Mouse (Mus musculus) kidney, postnatal 14 days (tissue): Measurements from ENCODE around the gene Slc2a3.

Experiments used
- DNase-seq: peaks from one replicate; pipeline ENCODE4 v3.0.0; 2022; ENCODE audit warnings: mixed read lengths

The Slc2a3 gene

DNA sequence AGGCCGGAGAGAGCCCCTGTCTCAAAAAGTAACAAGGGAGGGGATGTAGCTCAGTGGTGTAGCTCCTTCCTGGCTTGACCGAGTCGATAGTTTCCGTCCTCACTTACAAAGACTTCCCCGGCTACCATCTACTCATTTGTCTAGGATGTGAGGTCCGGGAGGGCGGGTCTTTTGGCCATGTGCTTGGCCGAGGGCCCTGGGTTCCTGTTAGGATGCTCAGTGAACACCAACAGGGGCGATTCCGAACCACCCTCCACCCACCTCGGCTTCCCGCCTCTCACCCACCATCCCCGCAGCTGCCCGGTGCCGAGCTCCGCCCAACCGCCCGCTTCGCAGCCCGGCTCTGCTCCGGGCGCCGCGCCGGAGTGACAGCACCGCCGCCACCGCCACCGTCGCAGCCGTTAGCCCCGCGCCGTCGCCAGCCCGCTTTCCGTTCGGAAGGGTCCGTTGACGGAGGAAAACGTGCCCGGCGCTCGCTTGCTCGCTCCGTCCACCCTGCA is at the start of gene Slc2a3:
Gene Slc2a3 (minus strand): TSS at position 340 of the 500 bp plus-strand sequence.
- peak; percentile 58 for DNase-seq

DNA sequence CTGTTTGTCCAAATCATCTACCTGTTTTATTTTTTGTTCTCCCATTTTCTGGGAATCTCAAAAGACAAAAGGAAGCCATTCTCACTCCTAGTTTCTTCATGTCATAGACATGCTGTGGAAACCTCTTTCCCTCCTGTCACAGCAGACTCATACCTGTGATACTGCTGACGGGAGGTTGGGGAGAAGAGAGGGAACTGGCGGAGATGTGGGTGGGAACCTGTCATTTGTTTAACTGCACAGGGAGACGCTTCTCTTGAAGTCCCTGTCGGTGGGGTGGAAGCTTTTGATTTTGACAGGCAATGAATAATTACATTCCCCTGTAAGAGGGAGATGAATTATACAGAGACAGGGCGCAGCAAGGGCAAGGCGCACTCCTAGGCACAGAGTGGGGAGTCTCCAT is 42.3 kb upstream of the Slc2a3 start:
- DNase-seq: no peak

DNA sequence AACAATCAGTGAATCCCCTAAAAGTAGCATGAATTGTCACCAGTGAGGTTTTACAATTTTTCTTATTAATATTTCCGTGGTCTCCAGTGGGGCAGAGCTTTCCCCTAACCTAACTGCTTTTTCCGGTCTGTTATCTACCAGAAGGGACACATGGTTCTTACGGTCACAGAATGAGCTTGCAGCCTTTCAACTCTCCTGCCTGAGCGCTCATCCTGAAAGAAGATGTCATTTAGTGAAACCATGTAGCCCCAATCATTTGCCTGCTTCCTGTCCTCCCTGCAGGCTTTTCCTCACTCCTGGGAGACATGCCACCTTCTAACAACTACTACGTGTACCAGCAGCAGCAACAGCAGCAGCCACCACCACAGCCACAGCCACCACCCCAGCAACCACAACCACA is 36.1 kb upstream of the Slc2a3 start:
- DNase-seq: no peak

DNA sequence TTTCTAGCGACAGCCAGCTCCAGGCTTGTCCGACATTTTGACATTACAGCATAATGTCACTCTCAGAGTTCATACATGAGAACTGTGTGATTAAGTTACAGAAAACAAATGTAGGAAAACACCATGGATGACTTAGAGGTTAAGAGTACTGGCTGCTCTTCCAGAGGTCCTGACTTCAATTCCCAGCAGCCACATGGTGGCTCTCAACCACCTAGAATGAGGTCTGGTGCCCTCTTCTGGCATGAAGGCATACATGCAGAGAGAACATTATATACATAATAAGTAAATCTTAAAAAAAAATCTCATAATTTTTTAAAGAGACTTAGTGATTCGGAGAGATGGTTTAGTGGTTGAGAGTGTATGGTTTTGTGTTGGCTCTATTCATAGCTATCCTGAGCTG is 35.5 kb upstream of the Slc2a3 start:
- no peak for DNase-seq

- DNase-seq: peak; percentile 39
Measured at GRCm38 (mm10) chr6:122834365-122834764, 32.9 kb upstream of the Slc2a3 start.

- DNase-seq: no peak
Measured at GRCm38 (mm10) chr6:122832880-122833279, 31.4 kb upstream of the Slc2a3 start.

- peak; percentile 32 for DNase-seq
Measured at GRCm38 (mm10) chr6:122828086-122828485, 26.6 kb upstream of the Slc2a3 start.

DNA sequence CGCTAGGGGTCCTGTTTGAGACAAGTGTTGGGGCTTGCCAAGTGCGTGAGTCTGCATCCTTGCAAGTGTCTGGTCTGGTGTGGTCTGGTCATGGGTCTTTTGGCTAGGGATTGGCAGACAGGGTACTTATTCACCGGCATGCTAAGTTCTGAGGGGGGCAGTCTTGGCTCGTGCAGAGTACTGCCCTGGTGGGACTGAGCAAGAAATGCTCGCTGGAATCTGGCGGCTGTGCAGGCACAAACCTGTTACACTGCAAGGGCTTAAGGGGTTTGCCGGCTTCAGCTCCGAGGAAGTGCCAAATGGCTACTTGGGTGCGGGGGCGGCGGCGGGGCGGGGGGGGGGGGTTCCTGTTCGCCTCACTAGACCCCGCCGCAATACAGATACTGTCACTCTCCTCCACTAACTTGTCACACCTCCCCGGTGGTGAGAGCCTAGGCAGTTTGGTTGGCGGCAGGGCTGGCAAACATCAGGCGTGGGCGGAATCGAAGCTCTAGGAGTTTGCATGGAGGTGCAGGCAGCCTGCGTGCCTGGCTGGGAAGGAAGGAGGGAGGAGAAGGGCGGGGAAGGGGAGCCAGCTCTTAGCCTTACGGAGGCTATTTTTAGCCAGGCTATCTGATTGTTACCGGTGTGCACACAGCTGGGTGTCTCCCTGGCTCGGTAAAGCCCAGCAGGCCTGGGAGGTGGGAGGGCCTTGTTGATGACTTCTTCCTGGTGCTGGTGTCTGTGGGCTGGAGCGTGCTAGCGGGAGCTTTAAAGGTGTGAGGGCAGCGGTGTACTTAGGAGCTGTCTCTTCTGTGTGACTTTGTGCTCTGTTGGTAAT is 24.7 kb upstream of the Slc2a3 start:
- peak; percentile 73 for DNase-seq

- no peak for DNase-seq
Measured at GRCm38 (mm10) chr6:122825166-122825565, 23.7 kb upstream of the Slc2a3 start.

GRCm38 (mm10) chr6:122824086-122824485 is 22.6 kb upstream of the Slc2a3 start:
- no peak for DNase-seq

- DNase-seq: no peak
Measured at GRCm38 (mm10) chr6:122821822-122822221, 20.4 kb upstream of the Slc2a3 start.

DNA sequence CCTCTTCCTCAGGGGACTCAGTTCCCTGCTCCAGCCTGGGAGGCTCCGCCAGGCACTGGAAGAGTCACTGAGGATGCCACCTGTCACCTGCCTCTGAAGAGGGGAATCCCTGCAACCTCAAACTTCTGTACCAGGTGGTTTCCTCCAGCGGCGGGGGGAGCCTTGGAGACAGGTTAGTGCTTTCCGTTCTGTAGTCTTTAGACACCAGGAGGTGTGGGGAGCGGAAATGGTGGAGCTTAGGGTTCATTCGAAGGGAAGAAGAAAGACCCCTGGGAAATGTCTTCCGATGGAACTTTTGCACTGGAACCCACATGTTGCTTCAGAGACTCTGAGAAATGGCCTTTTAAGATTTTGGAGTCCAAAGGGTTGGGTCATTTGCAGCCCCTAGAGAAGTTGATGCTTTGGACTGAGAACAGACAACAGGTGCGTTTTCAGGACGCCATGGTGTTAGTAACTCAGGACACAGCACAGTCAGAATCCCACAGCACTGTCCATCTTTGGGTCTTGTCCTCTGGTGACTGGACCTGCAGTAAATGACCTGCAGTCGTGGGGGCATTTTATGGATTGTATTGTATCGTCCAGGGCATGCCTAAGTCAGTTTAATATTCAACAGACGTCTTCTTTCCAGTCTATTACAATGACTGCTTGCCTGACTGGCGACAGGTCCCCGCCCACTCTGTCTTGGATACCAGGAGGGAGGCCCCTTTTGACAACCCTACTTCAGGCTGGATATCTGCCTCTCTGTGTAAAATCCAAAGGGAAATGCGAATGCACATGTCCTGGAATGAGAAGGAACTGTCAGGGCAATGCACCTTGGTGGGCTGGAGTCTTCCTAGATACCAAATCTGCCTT is 19.6 kb upstream of the Slc2a3 start:
- DNase-seq: peak; percentile 39

GRCm38 (mm10) chr6:122820071-122820798 is 18.8 kb upstream of the Slc2a3 start:
- peak; percentile 40 for DNase-seq

- peak; percentile 89 for DNase-seq
Measured at GRCm38 (mm10) chr6:122819306-122820070, 18.0 kb upstream of the Slc2a3 start, which contains the start of gene Foxj2. Gene Foxj2, plus strand, starts transcription at chr6:122819914.

- no peak for DNase-seq
Measured at GRCm38 (mm10) chr6:122813640-122814039, 12.2 kb upstream of the Slc2a3 start.

GRCm38 (mm10) chr6:122812716-122813115 is 11.3 kb upstream of the Slc2a3 start:
- no peak for DNase-seq

DNA sequence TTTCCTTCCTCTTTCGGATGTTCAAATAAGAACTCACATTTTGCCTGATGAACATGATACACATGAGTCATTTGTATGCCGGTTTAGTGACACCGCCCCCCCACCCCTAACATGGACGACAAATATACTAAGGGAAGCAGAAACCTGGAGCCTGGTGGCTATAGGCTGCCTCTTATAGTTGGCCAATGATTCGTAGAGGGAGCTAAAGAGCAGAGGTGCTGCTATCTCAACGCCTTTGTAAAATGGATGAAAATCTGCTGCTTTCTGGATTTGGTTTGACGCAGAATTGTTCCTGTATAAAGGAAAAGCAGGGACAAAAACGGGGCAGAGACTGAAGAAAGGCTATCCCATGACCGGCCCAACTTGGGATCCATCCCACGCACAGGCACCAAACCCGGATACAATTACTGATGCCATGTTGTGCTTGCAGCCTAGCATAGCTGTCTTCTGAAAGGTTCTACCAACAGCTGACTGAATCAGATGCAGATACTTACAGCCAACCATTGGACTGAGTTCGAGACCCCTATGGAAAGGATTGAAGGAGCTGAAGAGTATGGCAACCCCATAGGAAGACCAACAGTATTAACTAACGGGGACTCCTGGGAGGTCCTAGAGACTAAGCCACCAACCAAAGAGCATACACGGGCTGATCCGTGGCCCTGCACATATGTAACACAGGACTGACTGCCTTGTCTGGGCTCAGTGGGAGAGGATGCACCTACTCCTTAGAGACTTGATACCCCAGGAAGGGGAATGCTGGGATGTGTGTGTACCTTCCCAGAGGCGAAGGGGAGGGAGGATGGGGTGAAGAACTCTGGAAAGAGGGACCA is 10.5 kb upstream of the Slc2a3 start:
- DNase-seq: peak; percentile 46

DNA sequence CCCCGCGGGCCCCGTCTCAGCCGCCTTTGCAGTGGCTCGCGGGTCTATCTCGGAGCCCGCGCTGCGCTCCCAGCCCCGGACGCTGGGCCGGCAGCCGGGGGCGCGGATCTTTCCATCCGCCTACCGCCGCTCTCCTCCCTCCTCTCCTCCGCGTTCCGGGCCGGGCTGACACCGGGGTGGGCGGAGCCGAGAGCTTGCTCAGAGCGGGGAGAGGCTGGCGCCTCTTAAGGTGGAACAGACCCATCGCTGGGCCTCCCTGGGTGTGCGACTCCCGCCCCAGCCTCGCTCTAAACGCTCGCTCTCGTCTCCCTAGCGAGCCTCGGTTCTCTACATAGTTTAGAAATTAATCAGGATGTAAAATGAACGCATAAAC is 9.8 kb upstream of the Slc2a3 start:
- DNase-seq: peak; percentile 96

DNA sequence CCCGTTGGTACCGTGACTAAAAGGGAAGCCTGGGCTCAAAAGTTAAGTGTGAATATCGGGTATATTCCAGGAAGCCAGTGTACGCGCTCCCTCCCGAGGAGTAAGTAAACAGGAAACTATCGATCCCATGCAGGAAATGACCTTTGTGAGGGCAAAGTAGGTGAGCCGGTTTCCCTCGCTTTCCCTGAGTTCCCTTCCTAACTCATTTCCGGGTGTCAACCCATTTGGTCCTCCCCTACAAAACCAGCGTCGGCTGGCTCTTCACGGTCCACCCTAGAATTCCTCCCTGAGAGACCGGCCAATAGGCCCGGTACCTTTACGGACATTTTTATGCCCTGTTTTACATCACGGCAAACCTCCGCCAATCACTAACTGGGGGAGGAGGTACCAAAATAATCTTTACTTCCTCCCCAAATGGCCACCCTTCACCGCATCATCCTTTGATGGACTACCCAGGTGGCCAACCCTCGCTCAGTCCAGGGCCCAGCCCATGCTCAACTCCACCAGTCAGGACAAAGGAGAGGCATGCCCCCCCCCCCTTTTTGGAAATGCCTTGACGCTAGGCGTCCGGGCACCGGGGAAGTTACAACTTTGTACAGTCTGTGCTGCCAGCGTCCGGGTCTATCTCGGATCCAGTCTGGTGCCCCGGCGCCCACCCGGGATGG is 9.3 kb upstream of the Slc2a3 start:
- DNase-seq: peak; percentile 98

DNA sequence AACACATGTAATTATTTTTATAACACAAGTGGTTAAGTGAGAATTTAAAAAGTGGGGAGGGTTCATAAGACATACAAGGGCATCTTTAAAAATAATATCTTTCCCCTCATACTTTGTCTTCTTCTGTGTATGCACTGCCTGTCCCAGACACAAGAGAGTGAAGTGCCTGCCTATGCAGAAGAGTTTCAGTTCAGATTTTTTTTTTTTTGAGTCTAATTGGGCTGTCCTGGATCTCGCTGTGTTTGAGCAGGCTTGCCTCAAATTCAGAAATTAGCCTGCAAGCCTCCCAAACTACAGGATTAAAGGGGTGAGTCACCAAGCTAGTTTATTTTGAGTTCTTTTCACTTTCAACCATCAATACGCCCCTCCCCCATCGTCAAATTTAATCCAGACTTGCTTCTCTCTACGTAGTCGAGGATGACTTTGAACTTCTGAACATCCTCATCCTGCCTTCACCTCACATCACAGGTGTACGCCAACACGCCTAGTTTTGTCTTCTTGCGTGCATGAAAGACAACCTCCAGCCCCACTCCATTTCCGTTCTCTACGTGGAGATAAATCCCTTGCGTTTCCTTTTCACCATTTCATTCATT is 8.7 kb upstream of the Slc2a3 start:
- DNase-seq: no peak
